Mouse (Mus musculus) v-Abl transformed pro-B cells (cell line): ENCODE data around the gene Wdr93.

Source experiments
- in situ Hi-C, 2 experiments: fragments of 400-800 bp; cut with MboI; formaldehyde crosslinking; loops; one replicate each; pipeline ENCODE4 v1.15.1; 2025; ENCODE audit not compliant: unreplicated experiment in 2 of 2

The Wdr93 gene

GRCm38 (mm10) chr7:79793688-79794087, 50.7 kb downstream of the Wdr93 start, which contains the start of gene Mesp1:
Gene Mesp1, minus strand, starts transcription at chr7:79793788.
- in situ Hi-C loops: loop anchor here (10.0 to 25.0 kb wide), 10 partner anchors 121 to 1069 kb away; partner anchors contain the start of genes Man2a2 (in 2 of the 2), Rccd1 (in 1 of the 2) and Zscan2 (in 1 of the 2)

GRCm38 (mm10) chr7:79798606-79799005, 55.6 kb downstream of the Wdr93 start:
- in situ Hi-C loops: loop anchor here (10.0 to 25.0 kb wide), 10 partner anchors 116 to 1064 kb away; partner anchors contain the start of genes Man2a2 (in 2 of the 2), Rccd1 (in 1 of the 2) and Zscan2 (in 1 of the 2)

DNA sequence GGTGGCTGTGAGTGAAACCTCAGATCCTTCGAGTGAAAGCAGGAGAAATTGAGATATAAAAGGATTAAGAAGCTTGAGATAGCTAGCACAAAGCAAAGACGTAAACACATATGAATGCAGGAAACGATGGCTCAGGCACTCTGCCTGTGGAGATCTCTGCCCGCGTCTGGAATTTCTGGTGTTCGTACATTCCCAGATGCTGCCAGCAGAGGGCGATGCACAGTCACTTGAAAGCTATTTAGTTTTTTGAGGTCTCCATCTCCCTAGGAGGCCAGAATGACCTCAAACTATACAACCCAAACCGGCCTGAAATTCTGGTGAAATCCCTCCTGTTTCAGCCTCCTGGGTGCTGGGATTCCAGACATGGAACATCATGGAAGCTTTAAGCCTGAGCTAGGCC, 56.1 kb downstream of the Wdr93 start:
- in situ Hi-C loops: loop anchor here (10.0 to 25.0 kb wide), 10 partner anchors 116 to 1063 kb away; partner anchors contain the start of genes Man2a2 (in 2 of the 2), Rccd1 (in 1 of the 2) and Zscan2 (in 1 of the 2)

DNA sequence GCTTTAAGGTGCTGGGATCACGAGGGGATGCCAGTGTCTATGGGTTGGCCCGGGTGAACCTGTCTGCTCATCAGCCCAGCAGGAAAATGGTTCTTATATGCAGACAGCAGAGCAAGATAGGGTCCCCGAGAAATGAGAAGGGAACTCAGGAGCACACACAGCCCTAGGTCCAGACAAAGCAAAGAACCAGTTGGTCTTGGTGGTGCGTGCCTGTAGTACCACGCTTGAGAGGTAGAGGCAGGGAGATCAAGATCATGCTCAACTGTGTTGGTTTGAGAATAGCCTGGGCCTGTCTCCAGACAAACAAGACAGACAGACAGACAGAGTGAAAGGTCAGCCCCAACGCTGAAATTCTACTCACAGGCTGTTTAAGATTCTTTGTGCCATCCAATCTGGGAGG, 56.5 kb downstream of the Wdr93 start:
- in situ Hi-C loops: loop anchor here (10.0 to 25.0 kb wide), 10 partner anchors 115 to 1063 kb away; partner anchors contain the start of genes Man2a2 (in 2 of the 2), Rccd1 (in 1 of the 2) and Zscan2 (in 1 of the 2)

DNA sequence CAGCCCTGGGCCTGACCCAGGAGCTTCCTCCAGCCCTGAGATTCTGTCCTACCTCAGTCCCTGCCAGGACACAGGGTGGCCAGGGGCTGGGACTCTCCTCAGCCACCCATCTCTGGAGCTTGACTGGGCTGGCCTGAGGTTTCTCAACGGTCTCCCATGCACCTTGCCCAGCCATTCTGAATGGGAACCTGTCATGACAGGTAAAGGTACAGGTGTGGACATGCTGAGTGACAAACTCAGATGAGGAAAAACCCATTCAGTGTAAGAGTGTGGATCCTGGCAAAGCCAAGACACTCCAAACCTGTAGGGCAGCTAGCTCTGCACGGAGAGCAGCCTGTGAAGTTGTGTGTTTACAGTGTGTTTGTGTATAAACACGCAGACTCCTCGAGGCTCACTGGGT, 57.4 kb downstream of the Wdr93 start:
- in situ Hi-C loops: no loop called here

GRCm38 (mm10) chr7:79801391-79801790, 58.4 kb downstream of the Wdr93 start:
- in situ Hi-C loops: no loop called here

DNA sequence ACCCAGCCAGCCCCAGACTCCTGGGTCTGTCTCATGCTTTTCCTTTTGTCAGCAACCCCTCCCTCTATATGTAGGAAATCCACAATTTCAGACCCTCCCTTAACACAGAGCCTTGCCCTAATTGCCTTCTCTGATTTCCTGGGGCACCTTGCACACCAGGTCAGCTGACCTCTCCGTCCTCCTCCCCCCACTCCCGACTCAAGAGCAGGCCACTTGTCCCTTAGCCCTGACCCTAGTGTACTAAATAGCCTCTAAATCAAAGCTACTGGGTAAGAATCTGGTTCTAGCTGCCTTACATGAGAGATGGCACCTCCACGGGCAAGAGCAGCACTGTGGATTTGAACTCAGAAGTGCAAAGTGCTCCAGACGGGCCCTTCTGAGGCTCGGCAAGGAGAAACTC, 59.1 kb downstream of the Wdr93 start:
- in situ Hi-C loops: no loop called here

- in situ Hi-C loops: no loop called here
Measured at GRCm38 (mm10) chr7:79803887-79804286, 60.9 kb downstream of the Wdr93 start.

- in situ Hi-C loops: no loop called here
Measured at GRCm38 (mm10) chr7:79808561-79808960, 65.6 kb downstream of the Wdr93 start.

- in situ Hi-C loops: no loop called here
Measured at GRCm38 (mm10) chr7:79810611-79811506, 67.9 kb downstream of the Wdr93 start, which contains the start of gene Mesp2. Gene Mesp2, plus strand, starts transcription at chr7:79810727.

GRCm38 (mm10) chr7:79813409-79813808, 70.4 kb downstream of the Wdr93 start:
- in situ Hi-C loops: no loop called here

DNA sequence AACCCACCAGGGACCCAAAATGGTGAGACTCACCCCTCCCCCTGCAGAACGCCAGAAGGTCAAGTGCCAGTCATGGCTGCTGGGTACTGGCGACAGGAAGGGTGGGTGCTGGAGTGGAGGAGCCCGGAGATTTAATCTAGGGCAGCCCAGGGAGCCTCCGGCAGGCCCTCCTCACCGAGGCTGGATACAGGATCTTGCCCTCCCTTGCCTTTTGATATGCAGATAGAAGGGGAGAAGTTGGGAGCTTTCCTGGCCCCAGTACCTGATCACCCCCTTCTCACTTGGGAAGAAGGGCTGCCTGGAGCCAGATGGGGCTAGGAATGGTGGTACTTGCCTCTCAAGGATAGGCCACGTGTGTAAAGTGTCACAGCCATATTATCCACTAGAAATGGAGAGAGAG, 75.4 kb downstream of the Wdr93 start:
- in situ Hi-C loops: no loop called here

DNA sequence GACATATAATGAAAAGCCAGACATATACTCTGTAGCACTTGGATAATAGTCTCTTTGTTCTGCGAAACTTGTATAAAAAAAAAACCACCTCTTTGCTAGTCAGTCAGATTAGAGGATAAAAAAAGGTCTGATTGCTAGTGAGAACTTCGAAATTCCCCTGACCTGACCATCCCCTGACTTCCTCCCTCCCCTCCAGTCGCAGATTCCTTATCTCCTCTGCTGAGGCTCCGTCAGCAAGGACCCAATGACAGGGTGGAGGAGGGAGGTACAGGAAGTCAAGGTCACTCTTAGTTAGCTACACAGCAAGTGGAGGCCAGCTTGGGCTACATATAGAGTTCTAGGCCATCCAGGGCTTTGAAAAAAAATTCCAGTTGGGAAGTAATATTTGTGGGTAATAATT, 76.6 kb downstream of the Wdr93 start:
- in situ Hi-C loops: no loop called here

GRCm38 (mm10) chr7:79819996-79820395, 77.0 kb downstream of the Wdr93 start:
- in situ Hi-C loops: no loop called here

GRCm38 (mm10) chr7:79822092-79822695, 79.2 kb downstream of the Wdr93 start:
- in situ Hi-C loops: no loop called here

- in situ Hi-C loops: loop anchor here in 1 of 2 experiments (25.0 kb wide), 1 partner anchor 1284 kb away; the partner anchor contains the start of gene Slc28a1
Measured at GRCm38 (mm10) chr7:79828341-79828740, 85.4 kb downstream of the Wdr93 start.

GRCm38 (mm10) chr7:79831145-79831544, 88.2 kb downstream of the Wdr93 start:
- in situ Hi-C loops: loop anchor here in 1 of 2 experiments (25.0 kb wide), 1 partner anchor 1281 kb away; the partner anchor contains the start of gene Slc28a1

DNA sequence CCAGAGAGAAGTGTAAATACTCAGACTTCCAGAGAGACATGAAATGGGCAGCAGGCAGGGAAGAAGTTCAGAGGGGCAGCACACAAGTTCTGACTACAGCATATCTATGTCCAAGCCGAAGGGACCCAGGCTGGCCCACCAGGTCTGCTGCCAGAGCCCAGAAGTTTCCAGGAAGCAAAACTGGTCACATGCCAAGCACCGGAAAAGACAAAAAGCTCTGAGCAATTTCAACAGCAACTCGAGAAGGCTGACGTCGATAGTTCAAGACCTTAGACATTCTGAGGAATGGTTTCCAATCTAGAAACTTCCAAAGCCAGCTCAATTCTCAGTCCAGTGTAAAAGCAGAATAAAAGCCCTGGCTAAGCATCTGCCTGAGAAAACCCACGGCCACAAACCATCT, 88.6 kb downstream of the Wdr93 start:
- in situ Hi-C loops: loop anchor here in 1 of 2 experiments (25.0 kb wide), 1 partner anchor 1281 kb away; the partner anchor contains the start of gene Slc28a1

GRCm38 (mm10) chr7:79832980-79833379, 90.0 kb downstream of the Wdr93 start:
- in situ Hi-C loops: loop anchor here in 1 of 2 experiments (25.0 kb wide), 1 partner anchor 1279 kb away; the partner anchor contains the start of gene Slc28a1

DNA sequence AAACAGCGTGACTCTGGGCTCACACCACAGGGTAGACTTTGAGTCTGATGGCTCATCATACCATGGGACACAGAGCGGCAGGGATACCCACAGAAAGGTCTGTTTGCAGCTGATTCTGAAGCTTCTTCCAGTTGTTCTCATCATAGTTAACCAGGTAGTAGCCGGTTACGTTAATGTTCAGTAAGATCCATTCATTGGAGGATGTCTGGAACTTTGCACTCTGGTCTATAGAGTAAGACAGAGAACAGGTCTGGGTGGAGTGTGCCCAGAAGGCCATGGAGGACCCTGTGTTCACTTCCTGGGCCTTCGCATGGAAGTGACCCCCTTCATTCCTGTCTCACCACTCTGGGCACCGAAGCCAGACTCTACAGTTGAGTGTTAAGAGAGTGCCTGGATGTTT, 92.2 kb downstream of the Wdr93 start:
- in situ Hi-C loops: loop anchor here in 1 of 2 experiments (25.0 kb wide), 1 partner anchor 1277 kb away; the partner anchor contains the start of gene Slc28a1
